Mouse (Mus musculus) 3T3-L1 (cell line): Measurements from ENCODE around the gene Csrnp1.
A peak's percentile ranks its signal among the peaks of the same experiment; 100 is the strongest.

Experiments used
- DNase-seq: peaks from one replicate; pipeline ENCODE4 v3.0.0-alpha.2; 2015; ENCODE audit warnings: low read depth, low spot score

Csrnp1 gene

DNA sequence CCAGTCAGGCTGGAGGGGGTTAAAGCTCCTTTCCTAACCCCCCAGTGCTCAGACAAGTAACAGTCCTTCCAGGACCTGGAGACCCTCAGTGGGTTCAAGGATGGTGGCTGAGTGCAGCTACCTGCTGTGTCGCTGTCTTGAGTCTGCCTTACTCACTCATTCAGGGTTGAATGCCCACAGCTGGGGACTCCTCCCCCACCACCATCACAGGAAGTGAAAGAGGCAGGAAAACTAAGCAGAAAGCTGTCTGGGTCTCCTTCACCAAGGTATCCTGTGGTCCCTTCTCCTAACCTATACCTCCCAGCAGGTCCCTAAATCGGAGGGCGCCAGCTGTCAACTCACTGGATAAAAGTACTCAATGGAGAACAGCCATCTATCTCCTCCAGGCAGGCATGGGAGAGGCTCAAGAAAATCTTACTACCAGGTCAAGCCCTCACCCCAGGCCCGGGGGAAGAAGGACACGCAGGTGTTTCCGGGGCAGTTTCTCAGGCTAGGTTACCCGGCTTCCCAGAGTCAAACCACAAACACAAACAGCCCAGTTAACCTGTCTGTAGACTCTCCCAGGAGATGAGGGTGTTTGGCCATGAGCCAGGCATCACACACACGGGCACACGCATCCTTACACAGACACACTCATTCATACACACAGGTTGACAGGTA lies 6.2 kb downstream of the Csrnp1 start:
- DNase-seq, result peak; percentile 30

GRCm38 (mm10) chr9:119977557-119978060 lies 6.8 kb downstream of the Csrnp1 start:
- DNase-seq, result peak; percentile 50

- no peak for DNase-seq
Observed at GRCm38 (mm10) chr9:119976704-119977556, 7.5 kb downstream of the Csrnp1 start.

- DNase-seq, result no peak
Observed at GRCm38 (mm10) chr9:119975286-119975685, 9.2 kb downstream of the Csrnp1 start.

DNA sequence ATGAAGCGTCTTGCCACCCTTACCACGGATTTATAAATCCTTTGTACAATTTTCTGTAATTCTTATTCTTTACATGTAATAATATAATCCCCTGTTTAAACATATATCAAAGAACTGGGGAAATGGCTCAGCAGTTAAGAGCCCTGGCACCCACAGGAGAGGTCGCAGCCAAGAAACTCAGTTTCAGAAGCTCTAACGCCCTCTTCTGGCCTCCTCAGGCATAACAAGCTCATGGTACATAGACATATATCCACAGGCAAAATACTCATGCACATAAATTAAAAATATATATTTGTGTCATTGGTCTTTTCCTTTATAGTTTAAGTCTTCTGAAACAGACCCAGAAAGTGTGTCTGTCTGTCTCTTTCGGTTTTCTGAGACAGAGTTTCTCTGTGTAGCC lies 9.8 kb downstream of the Csrnp1 start:
- no peak for DNase-seq

DNA sequence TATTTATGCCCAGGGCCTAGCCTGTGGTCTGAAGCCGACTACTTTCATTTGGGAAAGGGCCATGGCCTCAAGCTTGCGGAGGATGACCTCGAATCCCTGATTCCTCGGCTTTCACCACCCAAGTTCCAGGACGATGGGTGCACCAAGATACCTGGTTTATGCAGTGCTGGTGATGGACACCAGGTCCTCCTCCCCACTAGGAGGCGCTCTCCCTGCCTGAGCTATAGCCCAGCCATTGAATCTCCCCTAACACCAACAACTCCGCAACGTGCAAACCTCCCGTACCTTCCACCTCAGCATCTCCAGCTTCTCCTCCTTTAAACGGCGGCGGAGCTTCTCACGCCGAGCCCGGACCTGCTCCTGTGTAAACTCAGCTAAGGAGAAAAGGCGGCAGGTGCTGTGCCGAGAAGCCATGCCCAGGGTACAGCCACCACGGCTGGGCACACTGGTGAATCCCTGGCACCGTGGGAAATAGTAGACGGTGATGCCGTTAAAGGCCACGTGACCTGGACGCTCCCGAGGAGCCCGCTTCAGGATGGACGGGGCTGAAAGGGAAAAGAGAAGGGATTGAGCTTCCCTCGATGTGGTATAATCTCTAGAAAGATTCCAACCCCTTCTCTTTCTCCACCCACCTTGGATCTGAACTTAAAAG lies 10.5 kb downstream of the Csrnp1 start:
- DNase-seq, result peak; percentile 20

GRCm38 (mm10) chr9:119973281-119973680 lies 11.2 kb downstream of the Csrnp1 start:
- no peak for DNase-seq

DNA sequence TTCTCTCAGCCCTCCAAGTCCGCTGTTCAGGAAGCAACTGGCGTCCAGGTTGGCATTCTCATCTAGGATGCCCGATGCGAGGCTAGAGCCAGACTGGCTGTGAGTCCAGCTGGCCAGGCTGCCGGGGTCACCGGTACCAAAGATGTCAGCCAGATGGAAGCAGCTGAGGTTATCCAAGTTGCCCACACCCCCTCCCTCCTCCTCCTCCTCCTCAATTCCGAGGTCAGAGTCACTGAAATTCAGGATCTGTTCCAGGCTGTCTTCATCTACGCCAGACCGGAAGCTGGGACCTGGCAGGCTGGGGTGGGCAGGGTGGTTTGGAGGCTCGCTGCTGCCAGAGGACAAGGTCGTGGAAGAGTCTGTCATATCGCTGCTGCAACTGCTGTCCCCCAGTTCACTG lies 11.9 kb downstream of the Csrnp1 start:
- no peak for DNase-seq

GRCm38 (mm10) chr9:119972166-119972565 lies 12.3 kb downstream of the Csrnp1 start:
- no peak for DNase-seq

DNA sequence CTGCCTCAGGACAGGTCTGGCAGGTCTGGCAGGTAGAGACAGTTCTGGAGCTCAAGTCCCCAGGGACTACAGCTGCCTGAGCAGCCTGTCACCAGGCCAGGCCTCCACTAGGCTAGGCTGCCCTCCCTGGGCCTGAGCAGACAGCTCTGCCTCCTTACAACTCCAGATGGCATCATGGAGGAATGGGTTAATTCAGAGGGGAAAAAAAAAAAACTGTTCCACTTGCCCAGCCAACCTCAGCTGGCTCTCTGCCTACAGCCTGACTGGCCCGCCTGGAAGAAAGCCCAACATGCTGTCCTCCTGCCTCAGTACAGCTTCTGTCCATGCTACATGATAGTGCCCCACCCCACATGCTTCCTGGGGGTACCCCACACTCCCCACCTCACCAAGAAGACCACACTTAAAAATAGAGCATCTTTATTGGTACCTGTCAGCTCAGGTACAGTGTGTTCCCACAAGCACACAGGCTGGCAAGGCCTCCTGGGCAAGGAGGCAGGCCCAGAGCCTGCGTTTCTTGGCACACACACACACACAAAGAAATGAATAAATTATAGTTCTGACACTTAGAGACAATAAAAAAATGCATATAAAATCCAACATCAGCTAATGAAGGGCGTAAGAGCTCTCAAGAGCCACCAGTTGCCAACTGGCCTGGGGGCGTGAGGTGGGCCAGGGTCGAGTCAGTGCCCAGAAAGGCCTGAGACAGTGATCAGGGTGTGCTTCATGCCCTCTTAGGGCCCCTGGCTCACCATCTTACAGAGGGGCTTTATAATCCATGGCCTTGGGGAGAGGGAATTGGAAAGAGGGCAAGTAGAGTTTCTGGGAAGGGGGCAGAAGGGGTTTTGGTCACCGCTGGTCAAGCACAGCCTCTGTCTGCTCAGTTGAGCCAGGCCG lies 13.4 kb downstream of the Csrnp1 start:
- peak; percentile 83 for DNase-seq

GRCm38 (mm10) chr9:119970221-119970620 lies 14.2 kb downstream of the Csrnp1 start:
- peak; percentile 58 for DNase-seq

DNA sequence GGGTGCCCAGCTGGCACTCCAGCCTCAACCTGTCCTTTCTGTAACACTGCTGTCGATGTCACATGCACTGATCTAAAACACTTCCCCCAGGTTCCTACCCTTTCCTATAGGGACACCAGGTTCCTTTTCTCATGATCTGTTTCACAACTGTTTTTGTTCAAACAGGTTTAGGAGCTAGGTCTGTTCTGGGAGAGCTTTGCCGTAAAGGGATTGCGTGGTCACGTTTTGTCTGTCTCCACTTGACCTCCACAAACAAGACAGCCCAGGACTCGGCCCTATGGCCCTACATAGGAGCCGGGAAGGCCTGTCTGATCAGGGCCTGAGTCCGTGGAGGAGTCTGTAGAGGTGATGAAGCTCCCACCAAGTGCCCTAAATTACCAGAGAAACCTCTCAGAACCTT lies 14.6 kb downstream of the Csrnp1 start:
- no peak for DNase-seq

DNA sequence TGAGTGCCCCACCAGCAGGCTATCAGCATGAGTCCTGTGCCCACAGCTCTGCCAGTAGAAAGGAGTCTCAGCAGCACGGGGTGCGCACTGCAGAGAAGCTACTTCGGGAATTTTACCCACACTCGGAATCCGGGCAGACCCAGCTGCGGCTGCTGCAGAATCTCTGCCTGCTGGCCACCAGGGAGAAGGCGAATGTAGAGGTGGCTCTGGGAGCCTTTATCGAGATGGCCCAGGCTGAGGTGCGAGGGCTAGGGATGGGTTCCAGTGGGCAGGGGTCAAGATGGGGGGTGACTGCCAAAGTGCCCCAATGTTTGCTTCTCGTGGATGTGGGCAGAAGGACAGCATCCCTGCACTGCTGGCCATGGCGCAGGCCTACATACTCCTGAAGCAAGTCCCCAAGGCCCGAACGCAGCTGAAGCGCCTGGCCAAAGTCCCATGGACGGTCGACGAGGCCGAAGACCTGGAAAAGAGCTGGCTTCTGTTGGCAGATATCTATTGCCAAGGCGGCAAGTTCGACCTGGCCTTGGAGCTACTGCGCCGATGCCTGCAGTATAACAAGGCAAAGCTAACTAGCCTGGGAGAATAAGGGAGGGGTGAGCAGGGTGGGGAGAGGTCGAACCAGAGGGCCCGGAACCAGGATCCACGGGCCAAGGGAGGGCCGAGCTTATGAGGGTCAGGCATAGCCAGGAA lies 18.1 kb downstream of the Csrnp1 start:
- no peak for DNase-seq

GRCm38 (mm10) chr9:119965186-119965585 lies 19.3 kb downstream of the Csrnp1 start:
- no peak for DNase-seq

DNA sequence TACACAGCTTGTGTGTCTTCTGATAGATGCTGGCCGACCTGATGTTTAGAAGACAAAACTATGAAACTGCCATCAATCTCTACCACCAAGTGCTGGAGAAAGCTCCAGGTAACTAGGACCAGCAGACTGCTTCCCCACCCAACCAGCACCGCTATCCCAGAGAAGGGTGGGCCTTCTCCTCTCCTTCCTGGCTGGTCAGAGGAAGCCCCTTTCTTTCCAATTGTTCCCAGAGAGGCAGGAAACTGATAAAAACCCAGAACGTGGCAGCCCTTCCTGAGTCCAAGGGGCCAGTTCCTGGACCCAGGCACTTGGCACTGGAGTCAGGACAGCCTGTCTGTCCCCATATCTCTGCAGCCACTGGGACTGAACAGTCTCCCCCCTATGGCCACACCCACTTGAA lies 20.3 kb downstream of the Csrnp1 start:
- DNase-seq, result no peak

- DNase-seq, result peak; percentile 25
Observed at GRCm38 (mm10) chr9:119962987-119963667, 21.3 kb downstream of the Csrnp1 start.

- DNase-seq, result peak; percentile 14
Observed at GRCm38 (mm10) chr9:119962216-119962615, 22.2 kb downstream of the Csrnp1 start.

DNA sequence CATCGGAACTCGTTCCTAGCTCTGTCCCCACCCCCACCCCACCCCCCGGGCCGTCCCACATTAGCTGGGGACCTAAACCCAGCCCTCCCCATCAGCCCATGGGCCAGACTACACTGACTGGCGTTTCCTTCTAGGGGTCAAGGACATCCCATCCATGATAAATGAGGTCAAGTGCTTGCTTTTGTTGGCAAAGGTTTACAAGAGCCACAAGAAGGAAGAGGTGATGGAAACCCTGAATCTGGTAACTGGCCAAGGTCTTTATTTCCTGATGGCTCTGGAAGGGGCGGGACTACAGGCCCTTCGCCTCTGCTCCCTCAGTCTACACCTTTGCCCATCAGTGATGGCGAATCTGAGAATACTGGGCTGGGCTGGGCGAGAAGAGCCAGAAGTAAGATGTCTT lies 25.6 kb downstream of the Csrnp1 start:
- no peak for DNase-seq

DNA sequence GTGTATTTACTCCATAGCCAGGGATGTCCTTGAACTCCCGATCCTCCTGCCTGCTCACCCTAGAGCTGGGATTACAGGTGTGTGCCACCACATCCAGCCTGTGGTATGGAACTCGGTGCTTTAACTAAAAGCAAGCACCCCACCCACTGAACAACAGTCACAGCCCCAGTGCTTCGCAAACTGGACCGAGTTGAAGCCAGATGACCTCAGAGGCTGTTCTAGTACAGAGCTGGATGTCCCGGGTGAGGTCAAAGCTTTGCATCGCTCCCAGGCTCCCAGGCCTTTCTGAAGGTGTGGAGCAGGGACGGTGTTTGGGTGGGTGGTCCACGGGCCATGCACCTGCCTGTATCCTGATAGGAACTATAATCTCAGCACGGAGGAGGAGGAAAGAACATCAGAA lies 33.1 kb downstream of the Csrnp1 start:
- DNase-seq, result no peak

GRCm38 (mm10) chr9:119950434-119950833 lies 34.0 kb downstream of the Csrnp1 start:
- DNase-seq, result no peak
